Mouse (Mus musculus) G1E (cell line): ENCODE measurements around the gene Dqx1.

Source experiments
- CTCF ChIP-seq: IDR thresholded peaks from 2 replicates; pipeline ENCODE4 v1.5.1; 2012; ENCODE audit warnings: low read depth, low read length, inconsistent platforms, mixed read lengths
- POLR2AphosphoS5 ChIP-seq: IDR thresholded peaks from 2 replicates; pipeline ENCODE4 v1.6.1; 2012; ENCODE audit warnings: low read depth, low read length, inconsistent platforms; ENCODE audit not compliant: insufficient replicate concordance
- TAL1 ChIP-seq: conservative IDR thresholded peaks from 2 replicates; pipeline ENCODE4 v1.6.1; 2012; ENCODE audit warnings: low read depth, low read length, inconsistent platforms, mixed read lengths

DNA sequence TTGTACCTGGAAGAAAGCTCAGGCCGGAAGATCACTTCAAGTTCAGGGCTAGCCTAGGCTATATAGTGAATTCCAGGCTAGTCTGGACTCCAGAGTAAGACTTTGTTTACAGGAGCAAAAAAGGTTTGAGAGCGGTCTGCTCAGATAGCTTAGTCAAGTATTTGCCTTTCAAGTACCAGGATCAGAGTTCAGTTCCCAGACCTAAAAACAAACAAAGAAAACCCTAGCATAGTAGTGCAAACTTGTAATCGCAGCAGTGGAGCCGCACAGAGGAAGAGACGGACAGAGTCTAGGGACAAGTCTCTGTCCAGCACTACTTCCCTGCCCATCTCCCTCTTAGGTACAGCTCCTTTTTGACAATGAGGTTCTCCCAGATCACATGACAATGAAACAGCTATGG, 22.6 kb downstream of the Dqx1 start:
- TF ChIP-seq TAL1, result no peak
- no peak for TF ChIP-seq CTCF
- TF ChIP-seq POLR2AphosphoS5, result no peak
